Mouse (Mus musculus): ENCODE results near the gene Nup188.

The Nup188 gene

GRCm38 (mm10) chr2:30351149-30351548, 65.0 kb downstream of the Nup188 start:
- DNase-seq (ENCODE audit: low read depth, low spot score), result no peak

DNA sequence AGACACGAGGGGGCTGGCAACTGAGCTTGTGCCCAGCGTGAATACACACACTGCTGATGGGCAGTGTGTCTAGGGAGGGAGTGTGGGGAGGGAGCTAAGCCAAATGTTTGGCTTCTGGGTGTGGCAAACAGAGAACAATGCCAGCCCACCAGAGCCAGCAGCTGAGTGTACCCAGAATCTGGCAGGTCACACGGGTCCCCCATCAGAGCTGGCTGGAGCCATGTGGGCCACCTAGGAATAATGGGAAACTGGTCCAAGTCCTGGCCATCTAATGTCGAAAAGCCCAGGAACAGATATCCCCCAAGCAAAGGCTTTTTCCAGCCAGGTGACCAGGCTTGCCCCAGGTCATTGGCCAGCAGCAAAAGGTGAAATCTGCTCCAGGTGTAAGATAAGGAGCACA, 69.7 kb downstream of the Nup188 start:
- DNase-seq (ENCODE audit: low read depth, low spot score), result no peak

- DNase-seq (ENCODE audit: low read depth, low spot score), result no peak
Measured at GRCm38 (mm10) chr2:30356266-30356665, 70.1 kb downstream of the Nup188 start.

DNA sequence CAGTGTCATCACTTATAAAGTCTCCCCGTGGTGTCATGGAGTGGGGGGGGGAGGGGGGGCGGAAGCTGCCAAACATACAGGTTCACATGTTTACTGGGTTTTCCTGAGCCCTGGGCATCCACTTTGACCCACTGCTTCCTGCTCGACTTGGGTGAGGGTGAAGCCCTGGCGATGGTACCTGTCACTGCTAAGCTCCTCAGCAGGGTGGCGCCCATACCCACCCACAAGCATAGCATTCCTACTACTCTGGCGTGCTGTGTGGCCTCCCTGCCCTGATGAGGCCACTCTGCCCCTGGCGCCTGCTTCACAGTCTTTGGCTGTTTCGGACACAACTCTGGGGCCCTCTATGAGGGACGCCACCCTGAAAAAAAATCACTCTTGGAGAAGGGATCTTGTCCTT, 70.7 kb downstream of the Nup188 start:
- DNase-seq (ENCODE audit: low read depth, low spot score), result no peak

DNA sequence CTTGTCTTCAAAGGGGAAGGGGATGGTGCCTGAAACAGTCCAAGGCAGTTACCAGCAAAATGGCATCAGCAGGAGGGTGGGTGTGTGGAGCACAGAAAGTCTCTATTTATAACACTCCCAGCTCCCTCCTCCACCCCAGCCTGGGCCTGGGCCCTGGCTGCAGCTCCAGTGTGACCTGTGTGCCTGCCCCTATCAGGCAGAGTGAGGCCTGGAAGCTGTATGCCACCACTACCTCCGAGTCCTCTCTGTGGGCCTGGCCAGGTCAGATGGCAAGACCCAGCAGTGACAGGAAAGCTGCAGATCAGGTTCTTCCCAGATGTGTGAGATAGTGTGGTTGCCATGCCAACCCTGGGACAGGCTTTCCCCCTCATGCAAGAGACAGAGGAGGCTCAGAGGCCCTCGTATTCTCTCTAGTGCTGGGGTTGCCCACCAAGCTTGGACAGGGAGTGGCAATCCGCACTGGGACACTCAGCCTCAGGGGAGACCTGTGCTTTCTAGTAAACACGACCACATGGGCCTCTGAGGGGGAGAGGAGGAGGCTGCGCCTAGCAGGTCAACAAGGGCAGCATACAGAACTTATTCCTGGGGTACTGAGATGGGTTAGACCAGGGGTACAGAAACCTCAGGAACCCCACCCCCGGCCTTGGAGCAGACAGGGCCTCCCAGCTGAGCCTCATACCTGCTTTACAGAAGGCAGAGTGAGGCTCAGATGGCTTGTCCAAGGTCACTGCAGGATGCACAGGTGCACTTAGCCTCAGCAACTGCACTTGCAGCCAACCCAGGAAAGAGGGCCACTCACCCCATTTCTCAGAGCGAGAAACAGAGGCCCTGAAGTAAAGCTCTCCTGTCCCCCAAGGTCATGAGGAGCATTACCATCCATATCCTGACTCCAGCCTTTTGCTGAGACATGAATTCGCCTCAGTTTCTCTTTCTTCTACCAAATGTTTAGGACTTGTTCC, 71.6 kb downstream of the Nup188 start:
- peak; percentile 28 for DNase-seq (ENCODE audit: low read depth, low spot score)

GRCm38 (mm10) chr2:30358533-30359531, 72.6 kb downstream of the Nup188 start, which contains the start of gene Sh3glb2:
Gene Sh3glb2 (minus strand): TSS chr2:30359337.
- peak; percentile 80 for DNase-seq (ENCODE audit: low read depth, low spot score)

- no peak for DNase-seq (ENCODE audit: low read depth, low spot score)
Measured at GRCm38 (mm10) chr2:30360626-30361025, 74.4 kb downstream of the Nup188 start.

DNA sequence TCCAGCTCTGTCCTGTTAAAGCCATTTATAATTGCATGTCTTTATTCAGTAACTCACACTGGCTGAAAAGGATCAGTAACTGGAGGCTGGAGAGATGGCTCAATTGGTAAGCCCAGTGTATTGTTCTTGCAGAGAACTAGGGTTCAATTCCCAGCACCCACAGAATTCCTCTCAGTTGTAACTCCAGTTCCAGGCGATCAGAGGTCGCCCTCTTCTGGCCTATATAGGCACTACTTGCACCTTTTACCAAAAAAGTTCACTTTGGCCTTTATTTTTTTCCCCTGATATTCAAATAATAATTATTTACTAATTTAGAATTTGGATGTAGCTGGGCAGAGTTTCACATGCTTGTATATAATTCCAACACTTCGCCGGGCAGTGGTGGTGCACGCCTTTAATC, 76.7 kb downstream of the Nup188 start:
- no peak for DNase-seq (ENCODE audit: low read depth, low spot score)

DNA sequence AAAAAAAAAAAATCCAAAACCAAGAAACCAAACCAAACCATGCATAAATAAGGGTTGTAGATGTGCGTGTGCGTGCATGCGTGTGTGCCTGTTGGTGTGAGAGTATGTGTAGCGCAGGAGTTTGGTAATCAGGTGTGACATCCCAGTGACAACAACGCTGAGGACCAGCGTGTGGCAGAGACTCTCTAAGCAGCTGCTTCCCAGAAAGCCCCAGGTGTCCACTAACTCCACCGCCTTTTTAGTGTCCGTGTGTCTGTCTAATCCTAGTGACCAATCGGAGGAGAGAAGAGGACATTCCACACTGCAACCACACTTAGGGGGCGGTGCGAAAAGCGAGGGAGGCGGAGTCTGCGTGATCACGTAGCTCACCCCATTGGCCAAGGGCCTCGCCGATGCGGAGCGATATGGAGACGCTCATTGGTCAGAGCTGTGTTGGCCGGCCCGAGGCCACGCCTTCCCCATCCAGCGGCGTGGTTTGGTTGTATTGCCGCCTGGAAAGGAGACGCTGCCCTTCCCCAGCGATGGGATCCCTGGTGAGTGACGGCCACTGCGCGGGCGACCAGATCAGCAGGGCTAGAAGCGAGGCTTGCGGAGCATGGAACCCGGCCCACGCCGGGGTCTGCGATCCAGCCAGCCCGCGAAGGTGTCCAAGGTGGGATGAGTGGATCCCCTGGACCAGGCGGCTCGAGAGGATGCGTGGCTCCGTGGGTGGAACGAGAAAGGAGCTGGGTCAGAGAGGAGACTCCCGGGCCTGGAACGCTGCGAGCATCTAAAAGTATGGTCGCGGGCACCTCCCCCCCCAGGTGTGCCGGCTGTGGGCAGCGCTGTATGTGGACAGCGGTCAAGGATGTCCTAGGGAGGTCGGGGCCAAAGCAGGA, 77.8 kb downstream of the Nup188 start, which contains the start of gene Miga2:
Gene Miga2 (plus strand): TSS at position 461 of the 878 bp plus-strand sequence.
- DNase-seq (ENCODE audit: low read depth, low spot score), result peak; percentile 100

DNA sequence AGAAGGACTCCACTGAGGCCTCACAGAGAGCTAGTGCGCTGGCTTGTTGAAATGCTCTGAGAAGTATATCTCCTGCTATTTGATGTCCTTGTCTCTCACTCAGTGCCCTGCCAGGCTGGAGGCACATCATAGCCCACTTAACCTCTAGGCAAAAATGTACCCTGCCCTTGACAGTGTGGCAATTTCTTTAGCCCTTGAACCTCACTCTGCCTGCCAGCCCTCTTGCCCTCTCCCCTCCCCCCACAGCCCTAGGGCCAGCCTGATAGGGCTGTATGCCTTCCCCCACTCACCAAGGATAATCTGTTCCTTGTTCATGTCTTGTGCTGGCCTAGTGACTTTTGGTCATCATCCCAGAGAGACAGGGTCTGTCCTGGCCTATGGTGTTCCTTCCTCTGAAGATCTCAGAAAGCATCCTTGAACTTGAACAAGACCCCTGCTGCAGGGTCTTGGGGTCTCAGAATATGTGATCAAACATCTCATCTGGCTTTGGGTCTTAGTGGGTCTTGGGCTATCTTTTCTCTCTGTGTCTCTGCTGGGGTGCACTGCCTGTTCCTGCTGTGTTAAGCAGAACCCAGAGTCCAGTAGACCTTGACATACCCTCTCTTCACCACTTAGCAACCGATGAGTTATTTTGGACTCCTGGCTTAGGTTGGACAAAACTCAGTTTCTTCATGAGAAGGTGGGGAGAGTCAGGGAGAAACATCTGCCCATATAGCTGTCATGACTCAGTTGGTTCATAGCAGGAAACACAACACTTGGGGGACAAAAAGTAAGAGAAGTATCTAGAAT, 79.3 kb downstream of the Nup188 start:
- DNase-seq (ENCODE audit: low read depth, low spot score), result no peak

GRCm38 (mm10) chr2:30366203-30366602, 80.0 kb downstream of the Nup188 start:
- no peak for DNase-seq (ENCODE audit: low read depth, low spot score)

DNA sequence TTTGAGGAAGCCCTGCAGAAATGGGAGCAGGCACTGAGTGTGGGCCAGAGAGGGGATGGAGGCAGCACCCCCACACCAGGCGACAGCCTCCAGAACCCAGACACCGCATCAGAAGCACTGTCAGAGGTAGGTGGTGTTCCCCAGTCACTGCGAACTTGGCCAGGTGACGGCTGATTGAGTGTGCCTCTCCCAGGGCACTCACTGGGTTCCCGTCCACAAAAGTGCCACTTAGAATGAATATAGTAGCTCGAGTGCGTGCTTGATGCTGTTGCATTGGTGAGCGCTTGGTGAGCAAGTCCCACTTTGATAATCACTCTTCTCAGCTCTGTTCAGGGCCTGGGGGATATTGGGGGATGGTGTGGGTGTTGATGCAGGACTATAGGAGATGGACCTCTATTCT, 85.3 kb downstream of the Nup188 start:
- no peak for DNase-seq (ENCODE audit: low read depth, low spot score)

GRCm38 (mm10) chr2:30372726-30373125, 86.5 kb downstream of the Nup188 start:
- DNase-seq (ENCODE audit: low read depth, low spot score), result no peak

DNA sequence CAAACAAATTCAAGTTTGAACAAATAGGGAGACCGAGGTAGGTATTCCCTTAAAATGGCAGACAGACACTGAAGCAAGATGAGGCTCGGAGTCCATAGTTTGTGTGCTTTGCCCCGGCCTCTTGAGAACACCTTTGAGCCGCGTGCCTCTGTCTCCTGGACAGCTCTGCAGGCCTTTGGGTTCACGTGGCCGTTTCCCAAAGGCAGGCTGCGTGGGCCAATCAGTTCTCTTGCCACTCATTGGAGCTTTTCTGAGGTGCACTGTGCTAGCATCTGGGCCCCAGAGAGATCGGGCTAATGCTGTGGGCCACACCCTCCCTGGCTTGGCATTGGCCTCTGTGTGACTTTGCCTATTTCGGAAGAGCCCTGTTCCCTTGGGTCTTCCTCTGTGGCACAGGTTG, 89.7 kb downstream of the Nup188 start:
- no peak for DNase-seq (ENCODE audit: low read depth, low spot score)

DNA sequence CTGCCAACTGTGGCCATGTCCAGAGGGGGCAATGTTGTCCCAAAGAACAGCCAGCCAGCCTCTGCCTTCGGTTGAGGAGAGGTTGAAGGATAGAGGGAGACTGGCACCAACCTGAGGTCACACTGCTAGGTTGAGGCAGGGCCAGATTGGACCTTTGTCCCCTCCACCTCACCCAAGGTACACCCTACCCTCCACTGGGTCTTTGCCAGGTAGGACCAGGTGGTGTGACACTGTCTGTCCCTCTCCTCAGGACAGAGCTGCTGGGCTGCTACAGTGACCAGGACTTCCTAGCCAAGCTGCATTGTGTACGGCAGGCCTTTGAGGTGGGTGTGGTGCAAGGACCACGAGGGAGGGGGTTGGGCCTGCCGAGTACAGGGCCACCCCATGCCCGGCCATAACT, 91.5 kb downstream of the Nup188 start:
- DNase-seq (ENCODE audit: low read depth, low spot score), result no peak

GRCm38 (mm10) chr2:30379307-30379706, 93.1 kb downstream of the Nup188 start:
- DNase-seq (ENCODE audit: low read depth, low spot score), result no peak

GRCm38 (mm10) chr2:30380564-30381376, 94.6 kb downstream of the Nup188 start:
- no peak for DNase-seq (ENCODE audit: low read depth, low spot score)

GRCm38 (mm10) chr2:30381377-30381725, 95.2 kb downstream of the Nup188 start:
- DNase-seq (ENCODE audit: low read depth, low spot score), result no peak

DNA sequence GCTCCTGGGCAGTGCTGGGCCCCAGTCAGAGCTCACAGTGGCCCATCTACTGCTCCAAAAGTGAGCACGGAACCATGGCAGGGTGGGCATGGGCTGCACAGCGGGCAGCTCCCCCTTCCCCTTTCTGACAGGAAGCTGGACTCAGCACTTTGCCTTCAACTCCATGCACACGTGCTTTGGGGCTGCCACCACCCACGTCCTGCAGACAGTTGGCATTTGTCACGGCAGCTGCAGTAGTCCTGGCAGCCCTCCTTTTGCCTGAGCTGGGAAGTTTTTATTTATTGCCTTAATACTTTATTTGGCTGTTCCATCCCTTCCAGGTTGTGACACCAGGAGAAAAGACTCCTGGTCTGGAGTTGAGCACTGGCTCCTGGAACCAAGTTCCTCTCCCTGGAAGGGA, 98.6 kb downstream of the Nup188 start:
- no peak for DNase-seq (ENCODE audit: low read depth, low spot score)
